Mouse (Mus musculus) thymus, adult 2 months (tissue): ENCODE data around the gene Midn.

Source experiments
- CTCF ChIP-seq: fragments of 200-500 bp; IDR thresholded peaks from 2 replicates; pipeline ENCODE4 v1.5.1; 2012; ENCODE audit warnings: mild to moderate bottlenecking, control low read depth, low read length, moderate library complexity, borderline replicate concordance; ENCODE audit not compliant: control insufficient read depth, poor library complexity, insufficient read depth; ENCODE audit errors: extremely low read depth
- POLR2A ChIP-seq: fragments of 200-500 bp; IDR thresholded peaks from 2 replicates; pipeline ENCODE4 v1.6.1; 2012; ENCODE audit warnings: mild to moderate bottlenecking, low read length, control low read depth, moderate library complexity; ENCODE audit not compliant: control insufficient read depth, poor library complexity, insufficient read depth; ENCODE audit errors: extremely low read depth

DNA sequence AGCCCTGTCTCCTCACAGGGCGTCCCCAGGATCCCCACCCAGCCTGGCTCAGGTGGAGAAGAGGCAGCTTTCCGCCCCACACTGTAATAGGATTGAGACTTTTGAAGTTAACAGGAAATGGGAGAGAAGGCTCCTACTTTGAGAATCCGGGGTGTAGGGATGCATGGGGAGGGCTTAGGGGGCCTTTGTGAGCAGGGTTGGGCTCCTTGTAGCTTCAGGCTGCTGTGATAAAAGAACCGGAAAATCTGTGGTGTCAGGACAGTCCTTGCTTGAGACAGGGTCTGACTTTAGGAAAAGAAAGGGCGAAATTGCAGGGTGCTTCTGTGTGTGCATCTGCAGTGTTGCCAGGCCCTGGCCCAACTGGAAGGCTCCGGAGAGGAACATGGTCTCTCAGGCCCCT is 52.4 kb downstream of the Midn start:
- TF ChIP-seq CTCF (no peak), POLR2A (no peak)
